Mouse (Mus musculus): Measurements from ENCODE around the gene Art3. TPM values are rescaled to one million over a fixed set of nuclear protein-coding genes. Genes with fewer than 3 reads are reported as not detected.

Gene Art3
- polyA plus RNA-seq, 1 experiment from 2014 or later, result 4.5 TPM

DNA sequence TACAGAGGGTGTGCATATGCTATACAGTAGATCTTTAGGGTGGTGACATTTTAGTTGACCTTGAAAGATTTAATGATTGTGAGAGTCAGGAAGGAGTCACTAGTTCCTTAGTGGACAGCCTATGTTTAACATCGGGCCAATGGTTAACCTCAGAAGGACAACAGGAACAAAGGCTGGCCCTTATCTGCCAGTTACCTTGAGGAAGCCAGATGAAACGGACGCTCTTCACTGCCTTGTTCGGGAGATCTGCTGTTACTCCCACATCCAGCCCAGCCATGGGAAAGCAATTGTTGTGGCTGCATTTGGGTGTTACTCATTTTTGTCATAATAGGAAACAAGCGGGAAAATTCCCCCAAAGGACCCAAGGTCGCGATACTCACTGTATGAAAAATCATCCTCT is 17.9 kb upstream of the Art3 start:
- Histone ChIP-seq H3K4me2 (no peak overlapping the region), H3K27me3 (no peaks in the 10 kb centered on the region), H3K36me3 (no peaks in the 10 kb centered on the region), H3K4me1 (replicated peaks) (peaks cover 6% of the 10 kb centered on the region), H3K4me3 (replicated peaks) (no peak overlapping the region), H3K9me3 (no peaks in the 10 kb centered on the region), H3K9ac (replicated peaks) (no peak overlapping the region), H3K27ac (no peak overlapping the region)
- 75% methylated on average over 7 of the region's 7 CpGs for WGBS
- ATAC-seq (ENCODE audit: insufficient number of reproducible peaks, insufficient read depth, low FRiP score, low TSS enrichment, low read depth), result no peak

DNA sequence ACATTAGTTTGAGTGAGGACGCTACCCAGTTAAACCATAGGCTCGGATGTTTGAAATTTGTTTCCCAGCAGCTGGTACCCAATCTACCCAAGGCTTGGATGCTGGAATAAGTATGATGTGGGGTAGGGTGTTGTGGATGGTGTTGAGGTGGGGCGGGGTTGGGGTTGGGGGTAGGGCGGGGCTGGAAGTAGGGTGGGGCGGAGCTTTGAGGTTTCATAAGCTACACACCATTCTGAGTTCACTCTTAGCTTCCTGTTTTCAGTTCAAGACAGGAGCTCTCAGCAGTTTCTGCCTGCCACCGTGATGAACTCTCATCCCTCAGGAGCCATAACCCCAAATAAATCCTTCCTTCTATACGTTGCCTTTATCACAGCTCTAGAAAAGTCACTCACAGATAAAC is 13.5 kb upstream of the Art3 start:
- Histone ChIP-seq H3K4me3 (replicated peaks) (no peak overlapping the region), H3K27ac (no peak overlapping the region), H3K27me3 (no peaks in the 10 kb centered on the region), H3K36me3 (no peaks in the 10 kb centered on the region), H3K9me3 (no peaks in the 10 kb centered on the region), H3K9ac (replicated peaks) (no peak overlapping the region), H3K4me1 (replicated peaks) (peaks cover 4% of the 10 kb centered on the region; the same call in 1 of the 2 replicates), H3K4me2 (no peak overlapping the region)
- WGBS, result 86% methylated on average over 7 of the region's 7 CpGs
- ATAC-seq (ENCODE audit: insufficient number of reproducible peaks, insufficient read depth, low FRiP score, low TSS enrichment, low read depth), result no peak

DNA sequence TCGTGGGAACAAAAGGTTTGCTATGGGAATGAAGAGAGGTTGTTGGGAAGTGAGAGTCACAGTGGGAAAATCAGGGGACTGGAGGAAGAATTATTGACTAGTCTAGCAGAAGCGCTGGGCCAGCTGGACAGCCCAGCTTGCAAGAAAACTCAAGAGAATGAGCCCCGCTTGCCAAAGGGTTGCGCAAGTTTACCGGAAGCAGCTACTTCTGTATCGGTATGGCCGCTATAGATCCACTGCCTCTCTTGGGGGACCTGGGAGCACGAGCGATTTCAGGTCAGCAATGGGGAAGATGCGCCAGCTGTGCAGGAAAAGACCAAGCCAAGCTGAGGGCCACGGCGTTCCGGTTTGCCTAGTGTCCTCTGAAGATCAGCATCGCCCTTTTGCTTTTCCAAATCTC is 13.0 kb upstream of the Art3 start:
- Histone ChIP-seq H3K9me3 (no peaks in the 10 kb centered on the region), H3K4me2 (no peak overlapping the region), H3K36me3 (no peaks in the 10 kb centered on the region), H3K27me3 (no peaks in the 10 kb centered on the region), H3K4me3 (replicated peaks) (no peak overlapping the region), H3K4me1 (replicated peaks) (peaks cover 4% of the 10 kb centered on the region; the same call in 1 of the 2 replicates), H3K27ac (no peak overlapping the region), H3K9ac (replicated peaks) (no peak overlapping the region)
- WGBS, result 93% methylated on average over 14 of the region's 14 CpGs
- ATAC-seq (ENCODE audit: insufficient number of reproducible peaks, insufficient read depth, low FRiP score, low TSS enrichment, low read depth), result no peak

DNA sequence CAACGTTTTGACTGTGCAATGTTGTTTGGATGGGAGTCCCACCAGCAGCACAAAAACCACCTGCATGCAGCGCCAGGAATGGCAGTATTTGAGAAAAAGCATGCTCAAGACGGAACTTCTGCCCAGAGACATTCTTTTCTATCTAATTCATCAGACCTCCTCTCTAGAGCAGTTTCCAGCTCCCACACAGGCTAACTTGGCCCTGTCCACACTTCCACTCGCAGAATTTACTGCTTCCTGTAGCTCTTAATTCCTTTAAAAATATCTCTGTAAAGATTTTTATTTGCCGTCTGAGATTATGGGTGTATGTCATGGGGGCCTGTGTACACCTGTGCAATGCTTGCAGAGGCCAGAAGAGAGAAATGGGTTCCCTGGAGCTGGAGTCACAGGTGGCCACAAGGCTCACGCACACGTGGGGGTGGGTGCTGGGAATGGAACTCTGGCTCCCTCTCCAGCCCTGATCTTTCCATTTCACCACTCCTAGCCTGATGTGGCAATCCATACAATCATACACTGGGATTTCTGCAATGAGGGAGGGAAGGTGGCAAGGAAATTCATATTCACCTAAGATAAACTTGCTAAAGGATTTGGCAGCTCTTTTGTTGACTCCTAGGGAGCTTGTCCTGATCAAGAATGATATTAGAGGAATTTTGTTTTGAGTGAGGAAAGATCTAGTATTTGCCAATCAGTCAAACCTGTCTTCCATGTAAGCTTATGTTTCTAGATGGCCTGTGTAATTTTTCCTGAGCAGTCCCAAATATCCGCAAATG is 9.8 kb upstream of the Art3 start:
- Histone ChIP-seq H3K9ac (replicated peaks) (no peak overlapping the region), H3K4me3 (replicated peaks) (no peak overlapping the region), H3K27ac (no peak overlapping the region), H3K4me1 (replicated peaks) (peaks cover 4% of the 10 kb centered on the region; the same call in 1 of the 2 replicates), H3K9me3 (no peaks in the 10 kb centered on the region), H3K36me3 (no peaks in the 10 kb centered on the region), H3K27me3 (no peaks in the 10 kb centered on the region), H3K4me2 (no peak overlapping the region)
- 55% methylated on average over 8 of the region's 8 CpGs for WGBS
- no peak for ATAC-seq (ENCODE audit: insufficient number of reproducible peaks, insufficient read depth, low FRiP score, low TSS enrichment, low read depth)

DNA sequence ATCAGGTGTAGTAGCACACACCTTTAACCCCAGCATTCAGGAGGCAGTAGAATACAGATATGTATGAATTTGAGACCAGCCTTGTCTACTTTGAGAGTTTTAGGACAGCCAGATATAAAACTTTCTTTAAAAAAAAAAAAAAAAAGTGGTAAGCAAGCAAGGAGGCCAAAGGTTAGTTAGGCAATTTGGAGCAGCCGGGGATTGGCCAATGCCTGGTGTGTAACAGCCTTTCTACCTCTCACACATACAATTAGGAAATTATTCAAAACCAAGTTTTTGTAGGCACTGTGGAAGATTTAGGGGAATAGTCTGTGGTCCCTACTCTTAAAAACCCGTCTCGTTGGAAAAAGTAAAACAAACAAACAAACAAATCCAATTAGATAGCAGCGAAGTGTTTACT is 9.0 kb upstream of the Art3 start:
- Histone ChIP-seq H3K9ac (replicated peaks) (no peak overlapping the region), H3K27ac (no peak overlapping the region), H3K27me3 (no peaks in the 10 kb centered on the region), H3K4me3 (replicated peaks) (no peak overlapping the region), H3K4me2 (no peak overlapping the region), H3K4me1 (replicated peaks) (peaks cover 4% of the 10 kb centered on the region; the same call in 1 of the 2 replicates), H3K36me3 (no peaks in the 10 kb centered on the region), H3K9me3 (no peaks in the 10 kb centered on the region)
- ATAC-seq (ENCODE audit: insufficient number of reproducible peaks, insufficient read depth, low FRiP score, low TSS enrichment, low read depth), result no peak
- WGBS, result 82% methylated on average over 4 of the region's 4 CpGs

DNA sequence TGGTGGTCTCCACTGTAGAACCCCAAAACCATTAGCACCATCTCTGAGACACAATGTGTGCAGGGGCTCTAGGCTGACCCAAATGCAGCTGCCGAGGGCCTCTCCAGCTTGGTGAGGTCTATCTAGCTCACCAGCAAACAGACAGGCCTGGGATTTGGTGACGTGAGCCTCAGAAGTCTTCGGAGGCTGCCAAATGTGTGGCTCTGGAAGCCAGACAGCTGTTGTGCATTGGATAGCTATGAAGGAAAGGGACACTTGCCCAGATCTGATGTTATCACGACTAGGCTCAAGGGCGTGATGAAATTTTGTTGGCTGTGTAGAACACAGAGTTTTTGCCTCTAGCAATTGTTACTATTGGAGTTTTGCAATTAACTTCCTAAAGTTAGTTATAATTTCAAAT is 8.4 kb upstream of the Art3 start:
- no peak overlapping the region for H3K27ac ChIP-seq
- ATAC-seq (ENCODE audit: insufficient number of reproducible peaks, insufficient read depth, low FRiP score, low TSS enrichment, low read depth), result no peak
- peaks cover 4% of the 10 kb centered on the region; the same call in 1 of the 2 replicates for H3K4me1 ChIP-seq (replicated peaks)
- H3K4me3 ChIP-seq (replicated peaks), result no peak overlapping the region
- no peaks in the 10 kb centered on the region for H3K27me3 ChIP-seq
- WGBS, result 75% methylated on average over 5 of the region's 5 CpGs
- H3K9me3 ChIP-seq, result no peaks in the 10 kb centered on the region
- no peaks in the 10 kb centered on the region for H3K36me3 ChIP-seq
- no peak overlapping the region for H3K4me2 ChIP-seq
- H3K9ac ChIP-seq (replicated peaks), result no peak overlapping the region

DNA sequence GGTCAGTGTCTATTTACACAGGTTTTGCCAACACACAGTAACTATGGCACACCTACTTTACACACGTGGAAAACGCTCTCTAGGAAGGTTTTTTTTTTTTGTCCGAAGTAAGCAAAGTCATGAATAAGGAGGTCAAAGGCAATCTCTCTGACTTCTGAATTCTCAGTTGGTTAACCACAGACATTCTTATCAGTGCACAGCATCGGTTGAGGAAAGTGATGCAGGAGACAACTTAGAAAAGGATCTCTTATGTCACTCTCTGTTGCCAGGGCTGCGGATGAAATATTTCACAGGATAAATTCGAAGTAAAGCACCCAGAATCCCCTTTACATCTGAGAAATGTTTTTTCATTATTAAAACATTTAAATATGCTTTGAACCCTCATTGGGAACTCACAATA is 4.3 kb upstream of the Art3 start:
- 86% methylated on average over 6 of the region's 6 CpGs for WGBS
- Histone ChIP-seq H3K4me2 (no peak overlapping the region), H3K36me3 (no peaks in the 10 kb centered on the region), H3K9ac (replicated peaks) (no peak overlapping the region), H3K9me3 (no peaks in the 10 kb centered on the region), H3K27ac (no peak overlapping the region), H3K4me1 (replicated peaks) (no peaks in the 10 kb centered on the region), H3K27me3 (no peaks in the 10 kb centered on the region), H3K4me3 (replicated peaks) (no peak overlapping the region)
- ATAC-seq (ENCODE audit: insufficient number of reproducible peaks, insufficient read depth, low FRiP score, low TSS enrichment, low read depth), result no peak

DNA sequence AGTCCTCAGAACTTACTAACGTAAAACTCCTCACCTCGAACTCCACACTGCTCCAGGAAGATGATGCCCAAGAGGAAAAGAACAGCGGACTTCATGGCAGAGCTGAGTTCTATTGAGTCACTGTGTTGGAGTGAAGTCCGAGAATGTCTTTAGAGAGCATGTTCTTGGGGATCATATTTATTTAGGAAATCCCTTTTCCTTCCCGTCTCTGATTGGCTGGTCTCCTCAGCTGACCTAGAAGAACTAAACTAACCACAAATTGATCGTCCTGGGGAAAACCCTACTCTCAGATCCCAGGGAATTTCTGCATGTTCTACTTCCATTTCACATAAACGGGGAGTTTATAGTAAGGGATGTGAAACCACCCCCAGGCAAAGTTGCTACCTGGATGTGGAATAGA is 3.7 kb upstream of the Art3 start, which contains the start of gene Cxcl9:
Cxcl9 (minus strand) TSS at position 151 of the 400 bp plus-strand sequence.
- Histone ChIP-seq H3K4me1 (replicated peaks) (no peaks in the 10 kb centered on the region), H3K9ac (replicated peaks) (no peak within 1 kb of the TSS), H3K27me3 (no peaks in the 10 kb centered on the region), H3K4me3 (replicated peaks) (no peak within 1 kb of the TSS), H3K9me3 (no peaks in the 10 kb centered on the region), H3K4me2 (no peak within 1 kb of the TSS), H3K27ac (no peak within 1 kb of the TSS), H3K36me3 (no peaks in the 10 kb centered on the region)
- ATAC-seq (ENCODE audit: insufficient number of reproducible peaks, insufficient read depth, low FRiP score, low TSS enrichment, low read depth), result no peak
- WGBS, result 73% methylated on average over 7 of the region's 7 CpGs

DNA sequence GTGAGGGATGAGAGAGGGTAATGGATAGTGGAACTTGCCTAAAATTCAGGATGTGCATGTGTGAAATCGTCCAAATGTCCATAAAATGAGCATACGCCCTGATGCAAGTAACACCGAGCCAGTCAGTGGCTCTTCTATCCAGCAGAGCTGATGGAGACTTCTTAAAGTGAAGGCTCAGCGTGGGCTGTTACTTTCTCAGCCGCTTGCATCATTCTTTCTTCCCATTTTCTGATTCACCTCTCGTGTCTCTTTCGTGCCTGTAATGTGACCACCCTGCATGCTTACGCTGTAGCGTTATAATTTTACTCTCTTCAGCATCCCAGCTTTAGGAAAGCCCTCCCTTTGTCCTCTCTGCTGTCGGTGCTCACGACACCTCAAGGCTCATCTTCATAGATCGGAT is 505 bp upstream of the Art3 start:
- Histone ChIP-seq H3K27me3 (no peaks in the 10 kb centered on the region), H3K4me2 (no peak overlapping the region), H3K9me3 (no peaks in the 10 kb centered on the region), H3K9ac (replicated peaks) (no peak overlapping the region), H3K27ac (no peak overlapping the region), H3K4me3 (replicated peaks) (no peak overlapping the region), H3K4me1 (replicated peaks) (peaks cover 5% of the 10 kb centered on the region; the same call in 1 of the 2 replicates), H3K36me3 (no peaks in the 10 kb centered on the region)
- ATAC-seq (ENCODE audit: insufficient number of reproducible peaks, insufficient read depth, low FRiP score, low TSS enrichment, low read depth), result no peak
- WGBS, result 89% methylated on average over 12 of the region's 12 CpGs

DNA sequence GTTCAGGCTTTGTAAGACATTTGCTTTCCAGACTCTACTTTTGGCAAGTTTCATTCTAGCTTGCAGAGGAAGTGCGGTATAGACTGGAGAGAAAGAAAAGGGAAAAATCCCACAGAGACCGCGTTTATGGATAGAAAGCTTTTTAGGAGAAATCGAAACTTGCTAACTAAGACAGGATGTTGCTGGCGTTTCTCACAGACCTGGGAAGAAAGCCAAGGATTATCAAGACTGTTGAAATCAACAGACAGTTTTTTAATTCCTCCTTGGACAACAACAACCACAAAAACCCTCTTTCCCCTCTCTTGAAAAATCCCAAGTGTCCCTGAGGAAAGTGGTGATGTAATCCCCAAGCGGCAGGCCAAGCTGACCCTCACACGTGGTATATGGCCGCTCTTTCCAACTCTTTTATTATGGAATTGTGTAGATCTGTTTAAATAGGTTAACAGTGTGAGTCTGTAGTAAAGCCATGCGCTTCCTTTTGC is 773 bp downstream of the Art3 start:
- H3K4me1 ChIP-seq (replicated peaks), result peaks cover 5% of the 10 kb centered on the region; the same call in 1 of the 2 replicates
- WGBS, result 74% methylated on average over 9 of the region's 9 CpGs
- H3K27ac ChIP-seq, result no peak overlapping the region
- H3K4me3 ChIP-seq (replicated peaks), result no peak overlapping the region
- H3K9me3 ChIP-seq, result no peaks in the 10 kb centered on the region
- no peaks in the 10 kb centered on the region for H3K36me3 ChIP-seq
- no peaks in the 10 kb centered on the region for H3K27me3 ChIP-seq
- no peak overlapping the region for H3K4me2 ChIP-seq
- ATAC-seq (ENCODE audit: insufficient number of reproducible peaks, insufficient read depth, low FRiP score, low TSS enrichment, low read depth), result no peak
- no peak overlapping the region for H3K9ac ChIP-seq (replicated peaks)

DNA sequence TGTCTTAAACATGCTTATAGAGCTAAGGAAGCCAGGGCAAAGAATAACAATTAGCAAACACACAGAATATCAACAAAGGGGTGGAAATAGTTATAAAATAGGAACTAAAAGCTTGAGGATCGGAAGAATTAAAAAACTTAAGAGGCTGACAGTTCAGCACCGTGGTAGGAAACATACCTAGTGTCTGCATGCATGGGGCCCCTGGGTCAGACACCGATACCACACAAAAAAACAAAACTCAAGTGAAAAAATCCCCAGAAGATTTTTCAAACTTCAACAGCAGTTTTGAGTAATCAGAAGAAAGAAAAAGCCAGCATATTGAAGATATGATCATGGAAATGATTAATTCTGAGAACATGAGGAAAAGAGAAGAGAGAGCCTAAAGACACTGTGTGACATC is 5.1 kb downstream of the Art3 start:
- H3K27ac ChIP-seq, result no peak overlapping the region
- 81% methylated on average over 3 of the region's 3 CpGs for WGBS
- ATAC-seq (ENCODE audit: insufficient number of reproducible peaks, insufficient read depth, low FRiP score, low TSS enrichment, low read depth), result no peak
- H3K4me1 ChIP-seq (replicated peaks), result peaks cover 5% of the 10 kb centered on the region; the same call in 1 of the 2 replicates
- H3K9ac ChIP-seq (replicated peaks), result no peak overlapping the region
- H3K9me3 ChIP-seq, result no peaks in the 10 kb centered on the region
- no peak overlapping the region for H3K4me3 ChIP-seq (replicated peaks)
- no peaks in the 10 kb centered on the region for H3K36me3 ChIP-seq
- no peak overlapping the region for H3K4me2 ChIP-seq
- no peaks in the 10 kb centered on the region for H3K27me3 ChIP-seq

DNA sequence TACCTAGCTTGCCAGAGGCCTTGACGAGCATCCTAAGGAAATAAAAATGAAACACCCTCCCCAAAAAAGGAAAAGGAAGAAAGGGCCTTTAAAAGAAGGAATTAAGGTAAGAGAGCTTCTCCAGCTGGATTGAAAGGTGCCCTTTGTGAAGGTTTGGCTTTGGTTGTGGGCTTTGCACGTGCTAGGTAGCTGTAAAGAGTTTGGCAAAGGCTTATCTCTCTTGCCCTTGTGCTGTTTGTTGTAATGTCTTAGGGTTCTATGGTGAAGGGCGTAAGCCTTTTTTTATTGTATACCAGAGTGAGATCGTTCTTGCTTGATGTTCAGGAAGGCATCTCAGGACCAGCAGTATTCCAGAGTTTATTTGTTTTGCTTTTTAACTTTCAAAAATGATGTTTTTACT is 9.0 kb downstream of the Art3 start:
- 65% methylated on average over 4 of the region's 4 CpGs for WGBS

More for the DNA sequence above, 9.0 kb downstream of the Art3 start:
- Histone ChIP-seq H3K9me3 (no peaks in the 10 kb centered on the region), H3K4me3 (replicated peaks) (no peak overlapping the region), H3K27ac (no peak overlapping the region), H3K36me3 (no peaks in the 10 kb centered on the region), H3K4me1 (replicated peaks) (0 out of 2 replicates have a peak, but pooled peaks cover under 1% of the 10 kb centered on the region), H3K9ac (replicated peaks) (no peak overlapping the region), H3K4me2 (no peak overlapping the region), H3K27me3 (no peaks in the 10 kb centered on the region)
- ATAC-seq (ENCODE audit: insufficient number of reproducible peaks, insufficient read depth, low FRiP score, low TSS enrichment, low read depth), result no peak

Data from limb, embryonic 12.5 days (tissue).